Comparison of ENCODE assay signal across 17 mouse cellular contexts in the genomic region with DNA sequence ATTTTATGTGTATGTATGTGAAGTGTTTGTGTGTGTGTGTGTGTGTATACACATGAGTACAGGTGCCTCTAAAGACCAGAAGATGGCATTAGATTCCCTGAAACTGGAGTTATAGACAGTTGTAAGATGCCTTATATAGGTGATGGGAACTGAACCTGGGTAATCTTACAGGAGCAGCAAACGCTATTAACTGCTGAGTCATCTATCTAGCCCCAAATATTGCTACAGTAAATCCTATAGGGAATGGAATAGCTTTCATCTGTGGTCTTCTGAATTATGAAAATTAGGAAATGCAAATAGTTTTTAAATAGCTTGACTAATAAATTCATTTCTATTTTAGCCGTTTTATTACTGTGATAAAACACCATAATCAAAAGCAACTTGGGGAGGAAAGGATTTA.
"Had no signal": no experiment of that assay in that cellular context is flagged by ENCODE, and none has a peak within 500 bp of the region (broad histone marks: within the 10 kb centered on the region; RNA-seq: fewer than 3 reads in every experiment).

No protein-coding gene starts in this region.

- H3K27ac ChIP-seq: lung, embryonic 15.5 days; macrophage; midbrain, embryonic 13.5 days; midbrain, embryonic 15.5 days; neural tube, embryonic 12.5 days; stomach, embryonic 15.5 days; stomach, postnatal 0 days had no signal

- H3K27me3 ChIP-seq: lung, embryonic 15.5 days; megakaryocyte, embryonic 14.5 days; midbrain, embryonic 13.5 days; midbrain, embryonic 15.5 days; neural tube, embryonic 12.5 days; stomach, embryonic 15.5 days had no signal

- ATAC-seq: lung, postnatal 0 days; midbrain, embryonic 13.5 days; midbrain, embryonic 15.5 days had no signal

- DNase-seq: lung, adult 2 months; lung, postnatal 14 days; lung, postnatal 36 days; right cerebral cortex, postnatal 14 days; thymus, adult 2 months; thymus, postnatal 25 days; thymus, postnatal 4 days had no signal

- H3K4me2 ChIP-seq: lung, embryonic 15.5 days; midbrain, embryonic 11.5 days; midbrain, embryonic 13.5 days; midbrain, embryonic 15.5 days; neural tube, embryonic 12.5 days; stomach, embryonic 15.5 days had no signal

- H3K9ac ChIP-seq: lung, embryonic 15.5 days; midbrain, embryonic 13.5 days; midbrain, embryonic 15.5 days; neural tube, embryonic 12.5 days; stomach, embryonic 15.5 days had no signal

- H3K9me3 ChIP-seq: lung, embryonic 15.5 days; megakaryocyte, embryonic 14.5 days; midbrain, embryonic 13.5 days; midbrain, embryonic 15.5 days; neural tube, embryonic 12.5 days; stomach, embryonic 15.5 days had no signal

- H3K4me3 ChIP-seq: lung, embryonic 15.5 days; megakaryocyte, embryonic 14.5 days; midbrain, embryonic 13.5 days; midbrain, embryonic 15.5 days; neural tube, embryonic 12.5 days; stomach, embryonic 15.5 days had no signal

- H3K4me1 ChIP-seq: lung, embryonic 15.5 days; midbrain, embryonic 13.5 days; midbrain, embryonic 15.5 days; neural tube, embryonic 12.5 days; stomach, embryonic 15.5 days had no signal
